Mouse (Mus musculus): ENCODE results near the gene Zdhhc20.

DNA sequence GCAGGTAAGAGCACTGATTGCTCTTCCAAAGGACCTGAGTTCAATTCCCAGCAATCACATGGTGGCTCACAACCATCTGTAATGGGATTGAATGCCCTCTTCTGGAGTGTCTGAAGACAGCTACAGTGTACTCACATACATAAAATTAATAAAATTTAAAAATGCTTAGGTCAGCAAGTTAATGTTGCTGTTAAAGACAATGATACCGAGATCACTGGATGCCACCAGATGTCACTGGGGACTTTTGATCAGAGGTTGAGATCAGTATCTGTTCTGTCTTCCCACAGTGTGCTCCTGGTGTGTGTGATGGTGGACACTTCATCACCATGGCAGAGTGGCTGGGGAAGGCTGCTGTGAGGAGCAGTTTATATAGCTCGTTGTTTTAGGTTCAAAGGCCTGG, 100.8 kb downstream of the Zdhhc20 start:
- no peak for TF ChIP-seq CTCF (IDR thresholded peaks at IDR 0.05; ENCODE audit: low read depth)
- TF ChIP-seq EP300 (IDR thresholded peaks at IDR 0.05; ENCODE audit: low read depth), result no peak

All from liver, postnatal 0 days (tissue).